Mouse (Mus musculus) limb, embryonic 13.5 days (tissue): ENCODE data around the gene Cant1. TPM values are rescaled to one million over a fixed set of nuclear protein-coding genes. Genes with fewer than 3 reads are reported as not detected.

Experiments
- ATAC-seq: fragments of 200-750 bp; cut with Nextera tagmentation; 2 replicates; pipeline ENCODE4 v1.8.0; 2017; ENCODE audit warnings: low read depth, moderate number of reproducible peaks, moderate TSS enrichment; ENCODE audit not compliant: low FRiP score
- H3K27ac ChIP-seq: fragments of 300-500 bp; sonication (generic); 2 replicates; pipeline ENCODE4 v1.5.1; 2015; ENCODE audit warnings: inconsistent platforms, mild to moderate bottlenecking, moderate library complexity
- H3K27me3 ChIP-seq: fragments of 300-500 bp; sonication (generic); 2 replicates; pipeline ENCODE4 v1.6.1; 2015; ENCODE audit warnings: mild to moderate bottlenecking, inconsistent platforms
- H3K36me3 ChIP-seq: fragments of 300-500 bp; sonication (generic); 2 replicates; pipeline ENCODE4 v1.6.1; 2015; ENCODE audit warnings: inconsistent platforms, mild to moderate bottlenecking, moderate library complexity
- H3K4me1 ChIP-seq: fragments of 300-500 bp; sonication (generic); 2 replicates; pipeline ENCODE4 v1.6.1; 2015; ENCODE audit warnings: inconsistent platforms
- H3K4me2 ChIP-seq: fragments of 300-500 bp; sonication (generic); replicated peaks from 2 replicates; pipeline ENCODE4 v1.6.1; 2015; ENCODE audit warnings: inconsistent platforms, mild to moderate bottlenecking, moderate library complexity
- H3K4me3 ChIP-seq: fragments of 300-500 bp; sonication (generic); 2 replicates; pipeline ENCODE4 v1.5.1; 2015; ENCODE audit warnings: moderate library complexity, mild to moderate bottlenecking, inconsistent platforms
- H3K9ac ChIP-seq: fragments of 300-500 bp; sonication (generic); 2 replicates; pipeline ENCODE4 v1.6.1; 2015; ENCODE audit warnings: mild to moderate bottlenecking, inconsistent platforms
- H3K9me3 ChIP-seq: fragments of 300-500 bp; sonication (generic); 2 replicates; pipeline ENCODE4 v1.6.1; 2016; ENCODE audit warnings: inconsistent platforms
- WGBS: fragments of 180-500 bp; shearing (Covaris S2); methylation state at CpG from one replicate; pipeline ENCODE4 v1.1.7; 2015; 5-methylcytosine and 5-hydroxymethylcytosine counted together
- polyA plus RNA-seq: library from polyadenylated mRNA; unstranded; fragments of >200 nt; fragmentation: Nextera tagmentation; extraction: Ambion mirVana; gene quantifications from 2 replicates; pipeline ENCODE4 v1.2.1, GENCODE M21; 2015

Cant1 gene
- 31.1 and 32.1 TPM in 2 replicates for polyA plus RNA-seq

- under 1% methylated on average over 48 of the region's 50 CpGs for WGBS
- H3K4me3 ChIP-seq: peak within 1 kb of the TSS; percentile 95
Observed at GRCm38 (mm10) chr11:118418834-118419504, at the start of gene Cant1. TSS of gene Cant1 (minus strand) at chr11:118419086.

GRCm38 (mm10) chr11:118467441-118468035, 48.7 kb upstream of the Cant1 start:
- Histone ChIP-seq H3K9ac (no peak overlapping the region), H3K4me3 (no peak overlapping the region), H3K27me3 (no peaks in the 10 kb centered on the region), H3K36me3 (no peaks in the 10 kb centered on the region), H3K27ac (no peak overlapping the region), H3K4me1 (peaks cover 18% of the 10 kb centered on the region), H3K9me3 (no peaks in the 10 kb centered on the region), H3K4me2 (no peak overlapping the region)
- WGBS: 75% methylated on average over 11 of the region's 11 CpGs
- ATAC-seq: no peak

More at GRCm38 (mm10) chr11:118418834-118419504, at the start of gene Cant1:
- Histone ChIP-seq H3K9ac (peak within 1 kb of the TSS; percentile 98), H3K9me3 (no peaks in the 10 kb centered on the region), H3K4me1 (peaks cover 37% of the 10 kb centered on the region), H3K36me3 (peaks cover 22% of the 10 kb centered on the region), H3K4me2 (peak within 1 kb of the TSS; percentile 82), H3K27me3 (no peaks in the 10 kb centered on the region; the same call in 1 of the 2 replicates), H3K27ac (peak within 1 kb of the TSS; percentile 72)
- peak; percentile 95 for ATAC-seq

DNA sequence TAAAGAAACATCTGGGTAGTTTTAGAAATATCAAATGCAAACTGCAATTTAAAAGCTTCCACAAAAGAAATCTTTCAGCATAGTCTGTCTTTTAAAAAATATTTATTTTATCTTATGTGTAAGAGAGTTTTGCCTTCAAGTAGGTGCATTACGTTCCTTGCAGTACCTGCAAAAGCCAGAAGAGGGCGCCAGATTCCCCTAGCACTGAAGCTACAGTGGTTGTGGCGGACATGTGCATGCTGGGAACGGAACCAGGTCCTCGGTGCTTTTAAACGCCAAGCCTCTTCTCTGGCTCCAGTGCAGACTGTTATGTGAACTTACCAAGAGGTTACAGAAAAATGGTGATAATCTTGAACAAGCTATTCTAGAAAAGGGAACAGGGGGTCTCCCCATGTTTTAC, 41.4 kb upstream of the Cant1 start:
- Histone ChIP-seq H3K9me3 (0 out of 2 replicates have a peak, but pooled peaks cover 3% of the 10 kb centered on the region), H3K9ac (no peak overlapping the region), H3K4me2 (no peak overlapping the region), H3K4me1 (peaks cover 7% of the 10 kb centered on the region), H3K4me3 (no peak overlapping the region), H3K36me3 (no peaks in the 10 kb centered on the region), H3K27me3 (no peaks in the 10 kb centered on the region), H3K27ac (no peak overlapping the region)
- 67% methylated on average over 6 of the region's 6 CpGs for WGBS
- ATAC-seq: no peak

DNA sequence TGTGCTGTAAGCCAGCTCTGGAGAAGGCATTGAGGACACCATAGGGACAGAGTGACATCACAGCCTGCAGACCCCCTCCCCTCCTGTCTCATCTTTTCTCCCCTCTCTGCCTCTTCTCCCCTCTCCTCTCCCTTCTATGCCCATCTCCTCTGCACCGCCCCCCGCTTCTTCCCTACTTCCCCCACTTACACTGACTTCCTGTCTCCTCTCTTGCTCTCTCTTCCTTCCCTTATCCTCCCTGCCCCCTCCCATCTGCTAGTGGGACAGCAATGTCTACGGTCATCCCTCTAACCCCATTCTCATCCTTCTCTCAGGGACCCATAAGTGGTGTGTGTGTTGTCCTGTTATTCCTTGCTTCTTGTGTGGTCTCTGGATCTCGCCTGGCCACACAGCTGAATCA, 40.6 kb upstream of the Cant1 start:
- Histone ChIP-seq H3K27ac (no peak overlapping the region), H3K36me3 (no peaks in the 10 kb centered on the region), H3K4me1 (peaks cover 7% of the 10 kb centered on the region), H3K4me2 (no peak overlapping the region), H3K9me3 (0 out of 2 replicates have a peak, but pooled peaks cover 3% of the 10 kb centered on the region), H3K9ac (no peak overlapping the region), H3K27me3 (no peaks in the 10 kb centered on the region), H3K4me3 (no peak overlapping the region)
- ATAC-seq: no peak
- 74% methylated on average over 4 of the region's 4 CpGs for WGBS

DNA sequence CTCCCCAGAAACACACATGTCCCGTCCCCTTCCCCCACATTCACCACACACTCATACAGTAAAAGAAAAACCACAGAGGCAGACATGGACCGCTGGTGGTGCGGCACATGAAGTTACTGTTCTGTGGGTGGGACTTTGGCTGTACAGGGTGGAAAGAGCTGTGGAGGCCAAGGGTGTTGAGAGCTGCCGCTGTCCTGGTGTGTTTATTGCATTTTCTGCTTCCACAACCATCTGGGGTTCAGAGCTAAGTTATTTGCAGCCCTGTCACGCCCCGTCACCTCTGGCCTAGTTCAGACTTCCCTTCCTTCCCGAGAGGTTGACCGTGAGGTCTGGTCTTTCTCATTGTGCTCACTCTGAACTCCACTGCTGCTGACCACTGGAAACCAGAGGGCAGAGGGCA, 40.2 kb upstream of the Cant1 start:
- no peak overlapping the region for H3K27ac ChIP-seq
- H3K27me3 ChIP-seq: no peaks in the 10 kb centered on the region
- no peak overlapping the region; the same call in 1 of the 2 replicates for H3K4me2 ChIP-seq
- H3K4me3 ChIP-seq: no peak overlapping the region
- peak; percentile 36; the same call in 1 of the 2 replicates for ATAC-seq
- H3K9me3 ChIP-seq: 0 out of 2 replicates have a peak, but pooled peaks cover 3% of the 10 kb centered on the region
- H3K4me1 ChIP-seq: peaks cover 7% of the 10 kb centered on the region
- WGBS: 12% methylated on average over 8 of the region's 8 CpGs
- H3K36me3 ChIP-seq: no peaks in the 10 kb centered on the region
- no peak overlapping the region for H3K9ac ChIP-seq

GRCm38 (mm10) chr11:118456937-118457336, 38.1 kb upstream of the Cant1 start:
- WGBS: 83% methylated on average over 11 of the region's 11 CpGs
- Histone ChIP-seq H3K9me3 (0 out of 2 replicates have a peak, but pooled peaks cover 3% of the 10 kb centered on the region), H3K4me2 (no peak overlapping the region), H3K9ac (no peak overlapping the region), H3K27ac (no peak overlapping the region), H3K4me1 (peaks cover 7% of the 10 kb centered on the region), H3K4me3 (no peak overlapping the region), H3K36me3 (no peaks in the 10 kb centered on the region), H3K27me3 (no peaks in the 10 kb centered on the region)
- ATAC-seq: no peak

- no peak for ATAC-seq
- H3K27me3 ChIP-seq: no peaks in the 10 kb centered on the region
- 80% methylated on average over 6 of the region's 6 CpGs for WGBS
- no peak overlapping the region for H3K9ac ChIP-seq
- 0 out of 2 replicates have a peak, but pooled peaks cover 4% of the 10 kb centered on the region for H3K36me3 ChIP-seq
- peaks cover 7% of the 10 kb centered on the region for H3K4me1 ChIP-seq
- H3K4me3 ChIP-seq: no peak overlapping the region
- H3K27ac ChIP-seq: no peak overlapping the region
- no peak overlapping the region for H3K4me2 ChIP-seq
- 0 out of 2 replicates have a peak, but pooled peaks cover 3% of the 10 kb centered on the region for H3K9me3 ChIP-seq
Observed at GRCm38 (mm10) chr11:118455788-118456187, 36.9 kb upstream of the Cant1 start.

DNA sequence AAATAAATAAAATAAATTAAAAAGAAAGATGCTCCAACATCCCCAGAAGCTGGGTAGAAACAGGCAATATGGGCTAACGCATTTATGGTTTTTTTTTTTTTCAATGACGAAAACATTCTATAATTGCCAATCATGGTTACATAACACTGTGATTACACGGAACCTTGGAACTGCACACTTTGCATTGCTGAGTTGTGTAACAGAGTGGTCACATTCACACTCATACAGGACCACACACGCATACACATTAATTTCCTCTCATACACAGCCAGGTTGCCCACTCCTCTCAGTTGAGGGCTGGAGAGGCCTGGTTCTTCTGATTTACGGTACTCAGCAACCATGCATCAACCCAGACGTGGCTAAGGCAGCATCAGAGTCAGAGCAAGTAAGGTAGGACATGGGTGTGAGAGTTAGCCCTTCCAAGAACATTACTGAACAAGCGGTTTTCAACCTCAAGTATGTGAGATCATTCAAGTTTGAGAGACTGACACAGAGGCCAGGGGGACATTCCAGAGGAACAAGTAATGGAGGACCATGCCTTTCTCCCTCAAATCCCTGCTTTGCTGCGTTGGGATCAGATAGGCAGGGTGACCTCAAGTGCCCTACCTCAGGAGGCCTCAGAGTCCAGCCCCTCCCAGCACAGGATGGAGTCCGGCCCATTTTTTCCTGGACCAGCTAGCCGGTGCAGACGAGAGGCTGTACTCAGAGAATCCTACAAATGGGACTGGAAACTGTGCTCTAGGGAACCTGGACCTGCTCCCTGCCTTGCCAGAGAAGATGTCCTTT, 35.2 kb upstream of the Cant1 start:
- Histone ChIP-seq H3K4me3 (no peak overlapping the region), H3K36me3 (0 out of 2 replicates have a peak, but pooled peaks cover 4% of the 10 kb centered on the region), H3K4me2 (no peak overlapping the region), H3K9ac (0 out of 2 replicates have a peak overlapping the region, but pooled peaks have one; percentile 31), H3K27ac (no peak overlapping the region), H3K9me3 (no peaks in the 10 kb centered on the region), H3K4me1 (peaks cover 4% of the 10 kb centered on the region), H3K27me3 (no peaks in the 10 kb centered on the region)
- WGBS: 70% methylated on average over 11 of the region's 11 CpGs
- ATAC-seq: no peak

GRCm38 (mm10) chr11:118452955-118453354, 34.1 kb upstream of the Cant1 start:
- Histone ChIP-seq H3K4me3 (no peak overlapping the region), H3K4me2 (no peak overlapping the region), H3K9ac (no peak overlapping the region), H3K27me3 (no peaks in the 10 kb centered on the region), H3K9me3 (no peaks in the 10 kb centered on the region), H3K36me3 (0 out of 2 replicates have a peak, but pooled peaks cover 4% of the 10 kb centered on the region), H3K4me1 (no peaks in the 10 kb centered on the region), H3K27ac (no peak overlapping the region)
- no peak for ATAC-seq
- 78% methylated on average over 2 of the region's 2 CpGs for WGBS

DNA sequence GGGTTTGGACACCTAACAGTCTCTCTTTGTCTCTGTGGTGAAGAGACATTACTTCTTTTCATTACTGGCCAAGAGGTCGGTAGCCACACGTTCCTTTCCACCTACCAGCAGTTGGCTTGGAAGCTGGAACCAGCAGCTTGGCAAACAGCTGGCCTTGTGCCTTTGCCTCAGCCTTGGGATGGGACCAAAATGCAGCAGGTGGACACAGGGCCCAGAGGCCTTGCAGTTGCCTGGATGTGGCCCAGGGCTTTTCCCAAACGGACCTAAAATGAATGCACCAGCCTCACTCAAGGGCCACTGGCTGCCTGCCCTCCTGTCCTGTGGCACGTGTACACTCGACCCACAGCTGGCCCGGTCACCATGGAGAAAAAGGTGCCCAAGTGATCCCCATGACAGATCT, 32.3 kb upstream of the Cant1 start:
- no peak for ATAC-seq

GRCm38 (mm10) chr11:118448385-118448784, 29.5 kb upstream of the Cant1 start:
- H3K9ac ChIP-seq: no peak overlapping the region
- H3K4me1 ChIP-seq: peaks cover 16% of the 10 kb centered on the region; the same call in 1 of the 2 replicates
- H3K4me3 ChIP-seq: no peak overlapping the region
- no peak overlapping the region for H3K27ac ChIP-seq
- H3K4me2 ChIP-seq: no peak overlapping the region
- no peak for ATAC-seq
- 0 out of 2 replicates have a peak, but pooled peaks cover 4% of the 10 kb centered on the region for H3K27me3 ChIP-seq
- WGBS: 87% methylated on average over 8 of the region's 8 CpGs
- H3K36me3 ChIP-seq: 0 out of 2 replicates have a peak, but pooled peaks cover 4% of the 10 kb centered on the region
- H3K9me3 ChIP-seq: no peaks in the 10 kb centered on the region

More for the DNA sequence above, 32.3 kb upstream of the Cant1 start:
- Histone ChIP-seq H3K4me1 (peaks cover 14% of the 10 kb centered on the region; the same call in 1 of the 2 replicates), H3K4me3 (no peak overlapping the region), H3K27ac (no peak overlapping the region), H3K36me3 (0 out of 2 replicates have a peak, but pooled peaks cover 4% of the 10 kb centered on the region), H3K4me2 (no peak overlapping the region), H3K9ac (no peak overlapping the region), H3K27me3 (no peaks in the 10 kb centered on the region), H3K9me3 (no peaks in the 10 kb centered on the region)
- WGBS: 84% methylated on average over 6 of the region's 6 CpGs
